ENCODE assay signal across 21 mouse cellular contexts in the genomic region with DNA sequence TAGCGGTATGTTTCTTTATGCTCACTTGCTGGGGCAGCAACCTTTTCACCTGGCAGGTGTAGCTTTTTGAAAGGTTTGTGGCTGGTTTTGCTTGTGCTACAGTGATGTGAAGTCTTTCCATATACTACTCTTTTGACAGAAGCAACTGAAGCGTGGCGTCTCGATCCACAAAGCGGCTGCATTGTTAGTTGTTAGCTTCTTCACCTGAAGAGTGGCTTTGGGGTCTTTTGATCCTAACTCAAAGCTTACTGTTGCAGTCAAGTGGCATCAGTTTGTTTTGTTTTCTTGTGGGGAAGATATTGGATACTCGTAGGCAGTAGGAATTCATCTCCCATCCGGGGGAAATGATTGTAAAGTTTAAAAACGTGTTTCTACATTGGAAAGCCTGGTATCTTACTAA.
"Had no signal": no experiment of that assay in that cellular context is flagged by ENCODE, and none has a peak within 500 bp of the region (broad histone marks: within the 10 kb centered on the region; RNA-seq: fewer than 3 reads in every experiment).

No protein-coding gene starts in this region.

- H3K27me3 ChIP-seq: heart, embryonic 12.5 days; heart, embryonic 13.5 days; heart, embryonic 15.5 days; hindbrain, embryonic 12.5 days; hindbrain, embryonic 13.5 days; hindbrain, embryonic 15.5 days; intestine, embryonic 15.5 days; kidney, embryonic 15.5 days had no signal

- H3K36me3 ChIP-seq: heart, embryonic 10.5 days; heart, embryonic 12.5 days; heart, embryonic 13.5 days; heart, embryonic 15.5 days; hindbrain, embryonic 10.5 days; hindbrain, embryonic 12.5 days; hindbrain, embryonic 13.5 days; hindbrain, embryonic 15.5 days; intestine, embryonic 15.5 days; kidney, embryonic 15.5 days had no signal

- DNase-seq: layer of hippocampus, adult 9-11 months; layer of hippocampus, postnatal 36 days had no signal

- ATAC-seq: hindbrain, embryonic 16.5 days; hindbrain, postnatal 0 days; inflammation-experienced regulatory T-cells, adult 6 months; intestine, embryonic 15.5 days; intestine, embryonic 16.5 days; intestine, postnatal 0 days had no signal

- H3K27ac ChIP-seq: heart, embryonic 10.5 days; heart, embryonic 13.5 days; heart, embryonic 15.5 days; hindbrain, embryonic 10.5 days; hindbrain, embryonic 12.5 days; hindbrain, embryonic 13.5 days; hindbrain, embryonic 14.5 days; hindbrain, embryonic 15.5 days; hindbrain, postnatal 0 days; intestine, embryonic 15.5 days; kidney, embryonic 15.5 days; kidney, postnatal 0 days; layer of hippocampus, adult 2 months had no signal

- H3K9me3 ChIP-seq: heart, embryonic 10.5 days; heart, embryonic 12.5 days; heart, embryonic 13.5 days; heart, embryonic 15.5 days; hindbrain, embryonic 10.5 days; hindbrain, embryonic 12.5 days; hindbrain, embryonic 13.5 days; hindbrain, embryonic 15.5 days; intestine, embryonic 15.5 days; kidney, embryonic 15.5 days had no signal

- H3K4me3 ChIP-seq: heart, embryonic 10.5 days; heart, embryonic 12.5 days; heart, embryonic 13.5 days; heart, embryonic 15.5 days; hindbrain, embryonic 10.5 days; hindbrain, embryonic 12.5 days; hindbrain, embryonic 13.5 days; hindbrain, embryonic 15.5 days; intestine, embryonic 15.5 days; kidney, embryonic 15.5 days; layer of hippocampus, adult 2 months had no signal

- H3K9ac ChIP-seq: heart, embryonic 12.5 days; heart, embryonic 13.5 days; heart, embryonic 15.5 days; hindbrain, embryonic 12.5 days; hindbrain, embryonic 13.5 days; hindbrain, embryonic 14.5 days; hindbrain, embryonic 15.5 days; intestine, embryonic 15.5 days; kidney, embryonic 15.5 days had no signal

- H3K4me1 ChIP-seq: heart, embryonic 10.5 days; heart, embryonic 12.5 days; heart, embryonic 13.5 days; heart, embryonic 15.5 days; intestine, embryonic 15.5 days had no signal

- H3K4me2 ChIP-seq: heart, embryonic 11.5 days; heart, embryonic 12.5 days; heart, embryonic 13.5 days; heart, embryonic 15.5 days; hindbrain, embryonic 12.5 days; hindbrain, embryonic 13.5 days; hindbrain, embryonic 14.5 days; hindbrain, embryonic 15.5 days; intestine, embryonic 15.5 days; kidney, embryonic 15.5 days had no signal
